Mouse (Mus musculus) gastrocnemius, adult 2 months (tissue): Measurements from ENCODE around the gene Ankrd13d. TPM values are rescaled to one million over a fixed set of nuclear protein-coding genes. Genes with fewer than 3 reads are reported as not detected.
"Not testable (repeated sequence)": the region's sequence is repeated elsewhere in the genome, so short reads cannot be mapped to it uniquely, and the experiment has no call there.

Source experiments
- DNase-seq: peaks from one replicate; pipeline ENCODE4 v3.0.0; 2022
- H3K27ac ChIP-seq: fragments of 200-600 bp; 2 replicates; pipeline ENCODE4 v1.8.1; 2022; ENCODE audit warnings: mild to moderate bottlenecking
- H3K4me3 ChIP-seq: fragments of 200-600 bp; 2 replicates; pipeline ENCODE4 v1.8.1; 2022; ENCODE audit warnings: mild to moderate bottlenecking, moderate library complexity
- CTCF ChIP-seq: fragments of 200-600 bp; IDR thresholded peaks from 2 replicates; pipeline ENCODE4 v1.8.1; 2022; ENCODE audit warnings: antibody characterized with exemption, mild to moderate bottlenecking, moderate library complexity
- intact Hi-C: fragments of 180-260 bp; cut with DNase I; formaldehyde crosslinking; loops from one replicate; pipeline ENCODE4 v1.15.1; 2025
- total RNA-seq, 2 experiments: library from RNA; stranded (reverse); gene quantifications; 2 replicates each; pipeline ENCODE4 v1.2.3; 2021

The Ankrd13d gene
- total RNA-seq, 2 experiments from 2014 or later: 0.45 to 0.64 TPM

GRCm38 (mm10) chr19:4270972-4271371 lies 12.0 kb downstream of the Ankrd13d start:
- Histone ChIP-seq H3K4me3 (no peak overlapping the region), H3K27ac (no peak overlapping the region)
- DNase-seq: no peak
- intact Hi-C loops: no loop called here
- no peak for TF ChIP-seq CTCF

GRCm38 (mm10) chr19:4270187-4270586 lies 12.8 kb downstream of the Ankrd13d start:
- intact Hi-C loops: no loop called here
- DNase-seq: no peak
- TF ChIP-seq CTCF: no peak
- Histone ChIP-seq H3K27ac (no peak overlapping the region), H3K4me3 (no peak overlapping the region)

- peak within 1 kb of the TSS; percentile 80 for H3K27ac ChIP-seq
- DNase-seq: peak; percentile 81
- peak within 1 kb of the TSS; percentile 86 for H3K4me3 ChIP-seq
- TF ChIP-seq CTCF: no peak
- intact Hi-C loops: no loop called here
Measured at GRCm38 (mm10) chr19:4268566-4269361, 14.2 kb downstream of the Ankrd13d start, which contains the start of gene Ssh3. Ssh3 (minus strand) TSS chr19:4269180.

GRCm38 (mm10) chr19:4265956-4266355 lies 17.0 kb downstream of the Ankrd13d start:
- Histone ChIP-seq H3K27ac (no peak overlapping the region), H3K4me3 (no peak overlapping the region)
- no peak for TF ChIP-seq CTCF
- DNase-seq: no peak
- intact Hi-C loops: no loop called here

- no peak overlapping the region for H3K27ac ChIP-seq
- no peak for TF ChIP-seq CTCF
- intact Hi-C loops: no loop called here
- DNase-seq: no peak
- no peak overlapping the region for H3K4me3 ChIP-seq
Measured at GRCm38 (mm10) chr19:4264171-4264780, 18.7 kb downstream of the Ankrd13d start.

- H3K27ac ChIP-seq: no peak overlapping the region
- H3K4me3 ChIP-seq: no peak overlapping the region
- DNase-seq: no peak
- intact Hi-C loops: no loop called here
- TF ChIP-seq CTCF: no peak
Measured at GRCm38 (mm10) chr19:4263702-4264101, 19.2 kb downstream of the Ankrd13d start.

- H3K4me3 ChIP-seq: no peak overlapping the region
- no peak overlapping the region for H3K27ac ChIP-seq
- intact Hi-C loops: no loop called here
- no peak for DNase-seq
- TF ChIP-seq CTCF: no peak
Measured at GRCm38 (mm10) chr19:4262756-4263155, 20.2 kb downstream of the Ankrd13d start.

- no peak overlapping the region for H3K4me3 ChIP-seq
- TF ChIP-seq CTCF: no peak
- H3K27ac ChIP-seq: no peak overlapping the region
- DNase-seq: no peak
- intact Hi-C loops: no loop called here
Measured at GRCm38 (mm10) chr19:4261038-4261698, 21.8 kb downstream of the Ankrd13d start.

GRCm38 (mm10) chr19:4257897-4258252 lies 25.1 kb downstream of the Ankrd13d start:
- TF ChIP-seq CTCF: no peak
- peak overlapping the region; percentile 92 for H3K27ac ChIP-seq
- intact Hi-C loops: loop anchor here (1.0 to 10.0 kb wide), 3 partner anchors 48 to 187 kb away; partner anchors contain the start of gene Grk2
- DNase-seq: no peak
- peak overlapping the region; percentile 78 for H3K4me3 ChIP-seq

GRCm38 (mm10) chr19:4257216-4257896 lies 25.6 kb downstream of the Ankrd13d start:
- peak; percentile 93 for DNase-seq
- peak overlapping the region; percentile 92 for H3K27ac ChIP-seq
- peak overlapping the region; percentile 78 for H3K4me3 ChIP-seq
- intact Hi-C loops: loop anchor here (1.0 to 10.0 kb wide), 3 partner anchors 49 to 187 kb away; partner anchors contain the start of gene Grk2
- peak; percentile 97 for TF ChIP-seq CTCF

- intact Hi-C loops: loop anchor here (10.0 kb wide), 1 partner anchor 189 kb away; no protein-coding TSS in a partner anchor
- no peak for DNase-seq
- peak; percentile 45 for TF ChIP-seq CTCF
- Histone ChIP-seq H3K27ac (no peak overlapping the region), H3K4me3 (no peak overlapping the region)
Measured at GRCm38 (mm10) chr19:4255583-4256162, 27.3 kb downstream of the Ankrd13d start.

- Histone ChIP-seq H3K27ac (peak overlapping the region; percentile 57), H3K4me3 (no peak overlapping the region)
- no peak for TF ChIP-seq CTCF
- DNase-seq: no peak
- intact Hi-C loops: loop anchor here (10.0 kb wide), 1 partner anchor 191 kb away; no protein-coding TSS in a partner anchor
Measured at GRCm38 (mm10) chr19:4254230-4254629, 28.7 kb downstream of the Ankrd13d start.

- H3K4me3 ChIP-seq, intact Hi-C loops, H3K27ac ChIP-seq, DNase-seq: not testable (repeated sequence)
Measured at GRCm38 (mm10) chr19:4248683-4249082, 34.3 kb downstream of the Ankrd13d start.
